In the genomic region with DNA sequence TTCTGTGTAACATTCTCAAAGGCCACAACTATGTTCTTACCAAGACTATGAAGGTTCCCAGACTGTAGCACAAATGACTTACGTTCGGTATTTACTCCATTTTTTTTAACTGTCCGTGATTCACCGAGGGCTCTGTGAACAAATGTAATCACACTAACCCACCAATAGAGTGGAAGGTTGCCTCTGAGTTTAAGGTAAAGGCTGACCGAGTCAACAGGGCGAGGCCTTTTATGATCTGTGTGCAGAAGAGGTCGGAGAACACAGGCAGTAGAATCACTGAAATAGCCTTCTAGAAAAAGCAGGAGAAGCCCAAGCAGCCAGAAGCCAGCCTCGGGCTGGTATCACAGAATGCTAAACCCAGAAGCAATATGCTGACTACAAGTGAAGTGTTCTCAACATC, we compare ENCODE assay signal across 23 mouse cellular contexts.
DNase-seq lines count a peak whose midpoint lies in the region; ATAC-seq and TF ChIP-seq lines count a peak whose summit lies in the region.
"Had no signal": no experiment of that assay in that cellular context is flagged by ENCODE, and none has a peak within 500 bp of the region (broad histone marks: within the 10 kb centered on the region; RNA-seq: fewer than 3 reads in every experiment).

No protein-coding gene starts in this region.

- peak; percentile 3 for DNase-seq in gastrocnemius, adult 18-20 months (ENCODE audit: low spot score)
- no peak for DNase-seq in gastrocnemius, postnatal 4 days (ENCODE audit: low spot score in 2 of 2)
- DNase-seq in urinary bladder, postnatal 14 days (ENCODE audit: low spot score), result peak; percentile 8
- DNase-seq in urinary bladder, postnatal 4 days (ENCODE audit: low spot score in 2 of 2), result no peak
- peak; percentile 70 for DNase-seq in large intestine, adult 2 months (ENCODE audit: low read depth, low spot score)
- DNase-seq in forebrain, postnatal 0 days, result no peak
- DNase-seq: adrenal gland, postnatal 10 days; adrenal gland, postnatal 36 days; cerebellum, adult 18-20 months; cerebellum, adult 9-10 months; cerebellum, postnatal 14 days; gastrocnemius, postnatal 25 days; heart, adult 2 months; heart, postnatal 14 days; heart, postnatal 4 days had no signal

- H3K9ac ChIP-seq in forebrain, postnatal 0 days, result no peak overlapping the region
- H3K9ac ChIP-seq: forebrain, embryonic 13.5 days; heart, embryonic 13.5 days; hindbrain, embryonic 14.5 days had no signal

- H3K4me3 ChIP-seq in forebrain, postnatal 0 days (ENCODE audit: low read depth, low read length), result no peak overlapping the region
- H3K4me3 ChIP-seq: forebrain, embryonic 10.5 days; forebrain, embryonic 13.5 days; heart, adult 2 months; heart, embryonic 10.5 days; heart, embryonic 13.5 days had no signal

- H3K27me3 ChIP-seq in forebrain, postnatal 0 days (ENCODE audit: insufficient read depth, low read length), result no peaks in the 10 kb centered on the region
- H3K27me3 ChIP-seq: forebrain, embryonic 13.5 days; heart, embryonic 13.5 days; Patski had no signal

- no peak for TF ChIP-seq CTCF in forebrain, postnatal 0 days (IDR thresholded peaks at IDR 0.05; ENCODE audit: low read depth)

- no peak overlapping the region for H3K27ac ChIP-seq in forebrain, postnatal 0 days (ENCODE audit: low read depth, low read length)
- H3K27ac ChIP-seq: forebrain, embryonic 10.5 days; forebrain, embryonic 13.5 days; heart, adult 2 months; heart, embryonic 10.5 days; heart, embryonic 13.5 days; hindbrain, embryonic 14.5 days; hindbrain, postnatal 0 days had no signal

- no peaks in the 10 kb centered on the region for H3K36me3 ChIP-seq in forebrain, postnatal 0 days (ENCODE audit: insufficient read depth)
- H3K36me3 ChIP-seq: forebrain, embryonic 10.5 days; heart, embryonic 10.5 days; heart, embryonic 13.5 days had no signal

- ATAC-seq in forebrain, postnatal 0 days, result no peak
- ATAC-seq: forebrain, embryonic 13.5 days; forebrain, embryonic 16.5 days; hindbrain, postnatal 0 days; Patski had no signal

- H3K4me1 ChIP-seq in forebrain, postnatal 0 days (ENCODE audit: insufficient read depth), result no peaks in the 10 kb centered on the region
- H3K4me1 ChIP-seq: heart, embryonic 10.5 days had no signal

- no peak overlapping the region for H3K4me2 ChIP-seq in forebrain, postnatal 0 days (ENCODE audit: low read depth)
- H3K4me2 ChIP-seq: forebrain, embryonic 13.5 days; heart, embryonic 13.5 days; hindbrain, embryonic 14.5 days had no signal

- 24% methylated on average over 8 of the region's 8 CpGs for WGBS in large intestine, adult 2 months
- WGBS in forebrain, postnatal 0 days, result 91% methylated on average over 8 of the region's 8 CpGs

- H3K9me3 ChIP-seq in forebrain, postnatal 0 days (ENCODE audit: low read length), result no peaks in the 10 kb centered on the region
- H3K9me3 ChIP-seq: forebrain, embryonic 10.5 days; forebrain, embryonic 13.5 days; heart, embryonic 10.5 days; heart, embryonic 13.5 days had no signal

Comparison
In these comparisons a context has a peak if more than half of its experiments do, and no peak if none do; other contexts are left out.
1. DNase-seq: peak in gastrocnemius, adult 18-20 months (single experiment), urinary bladder, postnatal 14 days (single experiment) and large intestine, adult 2 months (single experiment); none in gastrocnemius, postnatal 4 days (0 of 2), urinary bladder, postnatal 4 days (0 of 2) and forebrain, postnatal 0 days (single experiment).